Comparison of ENCODE assay signal across 15 mouse cellular contexts in genomic region chr16:96370213-96370612, GRCm38 (mm10).
DNase-seq lines count a peak whose midpoint lies in the region; ATAC-seq and TF ChIP-seq lines count a peak whose summit lies in the region.
"Had no signal": no experiment of that assay in that cellular context is flagged by ENCODE, and none has a peak within 500 bp of the region (broad histone marks: within the 10 kb centered on the region; RNA-seq: fewer than 3 reads in every experiment).

No protein-coding gene starts in this region.

- 32% methylated on average over 2 of the region's 2 CpGs for WGBS in lung, embryonic 14.5 days
- WGBS in intestine, embryonic 16.5 days: 55% methylated on average over 2 of the region's 2 CpGs
- WGBS in neural tube, embryonic 15.5 days: 84% methylated on average over 2 of the region's 2 CpGs

- no peak overlapping the region for H3K4me3 ChIP-seq in lung, embryonic 14.5 days (ENCODE audit: low read depth, low read length)
- no peak overlapping the region for H3K4me3 ChIP-seq in intestine, embryonic 16.5 days (ENCODE audit: low read length)
- no peak overlapping the region for H3K4me3 ChIP-seq in neural tube, embryonic 15.5 days (replicated peaks)
- H3K4me3 ChIP-seq: neural tube, embryonic 13.5 days had no signal

- H3K9ac ChIP-seq in lung, embryonic 14.5 days: no peak overlapping the region
- no peak overlapping the region for H3K9ac ChIP-seq in intestine, embryonic 16.5 days (ENCODE audit: low read depth, low read length)
- H3K9ac ChIP-seq in neural tube, embryonic 15.5 days (replicated peaks): no peak overlapping the region
- H3K9ac ChIP-seq: neural tube, embryonic 13.5 days had no signal

- DNase-seq in lung, embryonic 14.5 days: no peak
- no peak for DNase-seq in lung, postnatal 14 days
- no peak for DNase-seq in cerebellum, adult 18-20 months
- DNase-seq in thymus, postnatal 14 days: no peak
- DNase-seq: embryo, embryonic 11 days; heart, postnatal 14 days; kidney, postnatal 4 days; liver; midbrain, embryonic 14.5 days; right cerebral cortex, adult 18-20 months; thymus, postnatal 4 days had no signal

- H3K36me3 ChIP-seq in lung, embryonic 14.5 days (ENCODE audit: insufficient read depth): no peaks in the 10 kb centered on the region
- H3K36me3 ChIP-seq in intestine, embryonic 16.5 days (ENCODE audit: control insufficient read depth, insufficient read depth, low read length): no peaks in the 10 kb centered on the region
- H3K36me3 ChIP-seq in neural tube, embryonic 15.5 days: no peaks in the 10 kb centered on the region
- H3K36me3 ChIP-seq: neural tube, embryonic 13.5 days had no signal

- ATAC-seq in lung, embryonic 14.5 days (ENCODE audit: insufficient read depth): peak; percentile 38; the same call in 1 of the 2 replicates
- ATAC-seq in intestine, embryonic 16.5 days: peak; percentile 72
- ATAC-seq in megakaryocyte progenitor cell, adult 5-6 weeks (replicated peaks; ENCODE audit: poor library complexity): peak; percentile 98
- ATAC-seq in neural tube, embryonic 15.5 days (ENCODE audit: low FRiP score): no peak

- H3K27ac ChIP-seq in lung, embryonic 14.5 days (ENCODE audit: low read depth): no peak overlapping the region
- H3K27ac ChIP-seq in intestine, embryonic 16.5 days (ENCODE audit: low read length): peak overlapping the region; percentile 26; the same call in 1 of the 2 replicates
- no peak overlapping the region for H3K27ac ChIP-seq in neural tube, embryonic 15.5 days (replicated peaks)
- H3K27ac ChIP-seq: neural tube, embryonic 13.5 days had no signal

- H3K4me1 ChIP-seq in lung, embryonic 14.5 days (ENCODE audit: insufficient read depth): no peaks in the 10 kb centered on the region
- peaks cover 15% of the 10 kb centered on the region for H3K4me1 ChIP-seq in intestine, embryonic 16.5 days (ENCODE audit: control insufficient read depth, insufficient read depth, low read length)
- H3K4me1 ChIP-seq in neural tube, embryonic 15.5 days: no peaks in the 10 kb centered on the region
- H3K4me1 ChIP-seq: neural tube, embryonic 13.5 days had no signal

- H3K27me3 ChIP-seq in lung, embryonic 14.5 days (ENCODE audit: insufficient read depth, low read length): no peaks in the 10 kb centered on the region
- H3K27me3 ChIP-seq in intestine, embryonic 16.5 days (replicated peaks; ENCODE audit: control insufficient read depth, insufficient read depth, low read length): no peaks in the 10 kb centered on the region
- H3K27me3 ChIP-seq in neural tube, embryonic 15.5 days (replicated peaks): no peaks in the 10 kb centered on the region
- H3K27me3 ChIP-seq: neural tube, embryonic 13.5 days had no signal

- no peaks in the 10 kb centered on the region for H3K9me3 ChIP-seq in lung, embryonic 14.5 days (ENCODE audit: low read depth, low read length)
- H3K9me3 ChIP-seq in intestine, embryonic 16.5 days (ENCODE audit: control insufficient read depth, low read length): no peaks in the 10 kb centered on the region
- H3K9me3 ChIP-seq in neural tube, embryonic 15.5 days (replicated peaks): no peaks in the 10 kb centered on the region
- H3K9me3 ChIP-seq: neural tube, embryonic 13.5 days had no signal

- no peak for TF ChIP-seq CTCF in lung, embryonic 14.5 days (IDR thresholded peaks at IDR 0.05; ENCODE audit: low read depth)

- H3K4me2 ChIP-seq in lung, embryonic 14.5 days: no peak overlapping the region
- H3K4me2 ChIP-seq in intestine, embryonic 16.5 days (ENCODE audit: low read depth, low read length): no peak overlapping the region
- H3K4me2 ChIP-seq in neural tube, embryonic 15.5 days: no peak overlapping the region
- H3K4me2 ChIP-seq: neural tube, embryonic 13.5 days had no signal
